Mouse (Mus musculus) limb, embryonic 12.5 days (tissue): ENCODE results near the gene Ear6. TPM values are rescaled to one million over a fixed set of nuclear protein-coding genes. Genes with fewer than 3 reads are reported as not detected.

Experiments used
- ATAC-seq: fragments of 200-750 bp; cut with Nextera tagmentation; 2 replicates; pipeline ENCODE4 v1.8.0; 2017; ENCODE audit warnings: low read depth, moderate TSS enrichment; ENCODE audit not compliant: insufficient number of reproducible peaks, insufficient read depth, low FRiP score, low TSS enrichment
- H3K27ac ChIP-seq: fragments of 300-500 bp; sonication (generic); 2 replicates; pipeline ENCODE4 v1.5.1; 2016; ENCODE audit warnings: mild to moderate bottlenecking, moderate library complexity
- H3K27me3 ChIP-seq: fragments of 300-500 bp; sonication (generic); 2 replicates; pipeline ENCODE4 v1.6.1; 2016; ENCODE audit warnings: mild to moderate bottlenecking, moderate library complexity
- H3K36me3 ChIP-seq: fragments of 300-500 bp; sonication (generic); 2 replicates; pipeline ENCODE4 v1.6.1; 2016; ENCODE audit warnings: mild to moderate bottlenecking, moderate library complexity
- H3K4me1 ChIP-seq: fragments of 300-500 bp; sonication (generic); replicated peaks from 2 replicates; pipeline ENCODE4 v1.6.1; 2016
- H3K4me2 ChIP-seq: fragments of 300-500 bp; sonication (generic); 2 replicates; pipeline ENCODE4 v1.6.1; 2016; ENCODE audit warnings: mild to moderate bottlenecking, moderate library complexity
- H3K4me3 ChIP-seq: fragments of 300-500 bp; sonication (generic); replicated peaks from 2 replicates; pipeline ENCODE4 v1.5.1; 2016; ENCODE audit warnings: mild to moderate bottlenecking
- H3K9ac ChIP-seq: fragments of 300-500 bp; sonication (generic); replicated peaks from 2 replicates; pipeline ENCODE4 v1.6.1; 2016; ENCODE audit warnings: mild to moderate bottlenecking, moderate library complexity
- H3K9me3 ChIP-seq: fragments of 300-500 bp; sonication (generic); 2 replicates; pipeline ENCODE4 v1.6.1; 2016; ENCODE audit warnings: mild to moderate bottlenecking, moderate library complexity
- WGBS: fragments of 180-500 bp; shearing (Covaris S2); methylation state at CpG from one replicate; pipeline ENCODE4 v1.1.7; 2016; 5-methylcytosine and 5-hydroxymethylcytosine counted together
- microRNA-seq: library from miRNA; unstranded; fragments of <30 nt; microRNA quantifications from one replicate; pipeline ENCODE4, GENCODE M21; 2017
- polyA plus RNA-seq: library from polyadenylated mRNA; unstranded; fragments of >200 nt; fragmentation: Nextera tagmentation; extraction: Ambion mirVana; gene quantifications from 2 replicates; pipeline ENCODE4 v1.2.1, GENCODE M21; 2016

The Ear6 gene
- polyA plus RNA-seq, 1 experiment from 2014 or later: not detected

- Histone ChIP-seq H3K9ac (no peak overlapping the region), H3K36me3 (peaks cover 43% of the 10 kb centered on the region), H3K4me2 (no peak overlapping the region), H3K27me3 (no peaks in the 10 kb centered on the region), H3K4me3 (no peak overlapping the region), H3K9me3 (no peaks in the 10 kb centered on the region), H3K27ac (no peak overlapping the region), H3K4me1 (no peaks in the 10 kb centered on the region; the same call in 1 of the 2 replicates)
- 50% methylated on average over 3 of the region's 3 CpGs for WGBS
- ATAC-seq: no peak
Measured at GRCm38 (mm10) chr14:51893809-51894208, 40.3 kb downstream of the Ear6 start.

DNA sequence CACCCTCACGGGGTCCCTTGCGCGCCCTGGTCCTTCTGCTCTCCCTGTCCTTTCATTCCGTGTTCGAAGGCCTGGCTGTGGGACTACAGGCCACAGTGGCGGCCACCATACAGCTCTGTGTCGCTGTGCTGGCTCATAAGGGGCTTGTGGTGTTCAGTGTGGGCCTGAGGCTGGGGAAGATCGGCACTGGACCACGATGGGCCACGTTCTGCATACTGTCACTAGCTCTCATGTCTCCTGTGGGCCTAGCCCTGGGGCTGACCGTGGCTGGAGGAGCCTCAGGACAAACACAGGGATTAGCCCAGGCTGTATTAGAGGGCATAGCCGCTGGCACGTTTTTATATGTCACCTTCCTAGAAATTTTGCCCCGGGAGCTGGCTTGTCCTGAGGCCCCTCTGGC lies 41.6 kb downstream of the Ear6 start:
- Histone ChIP-seq H3K4me3 (no peak overlapping the region), H3K9me3 (no peaks in the 10 kb centered on the region), H3K27ac (no peak overlapping the region), H3K36me3 (peaks cover 30% of the 10 kb centered on the region), H3K4me1 (no peaks in the 10 kb centered on the region; the same call in 1 of the 2 replicates), H3K4me2 (no peak overlapping the region), H3K9ac (0 out of 2 replicates have a peak overlapping the region, but pooled peaks have one; percentile 8), H3K27me3 (no peaks in the 10 kb centered on the region)
- no peak for ATAC-seq
- WGBS: 77% methylated on average over 14 of the region's 14 CpGs

GRCm38 (mm10) chr14:51896019-51896418 lies 42.5 kb downstream of the Ear6 start:
- Histone ChIP-seq H3K36me3 (peaks cover 21% of the 10 kb centered on the region), H3K9ac (no peak overlapping the region), H3K4me2 (no peak overlapping the region), H3K27ac (no peak overlapping the region), H3K27me3 (no peaks in the 10 kb centered on the region), H3K4me3 (no peak overlapping the region), H3K4me1 (no peaks in the 10 kb centered on the region; the same call in 1 of the 2 replicates), H3K9me3 (no peaks in the 10 kb centered on the region)
- WGBS: 82% methylated on average over 6 of the region's 6 CpGs
- no peak for ATAC-seq

- no peaks in the 10 kb centered on the region; the same call in 1 of the 2 replicates for H3K4me1 ChIP-seq
- WGBS: 78% methylated on average over 8 of the region's 8 CpGs
- peaks cover 14% of the 10 kb centered on the region for H3K36me3 ChIP-seq
- H3K9ac ChIP-seq: no peak overlapping the region
- no peak overlapping the region for H3K4me2 ChIP-seq
- H3K27me3 ChIP-seq: no peaks in the 10 kb centered on the region
- H3K27ac ChIP-seq: no peak overlapping the region
- H3K9me3 ChIP-seq: no peaks in the 10 kb centered on the region
- ATAC-seq: no peak
- no peak overlapping the region for H3K4me3 ChIP-seq
Measured at GRCm38 (mm10) chr14:51896539-51897170, 43.2 kb downstream of the Ear6 start.

DNA sequence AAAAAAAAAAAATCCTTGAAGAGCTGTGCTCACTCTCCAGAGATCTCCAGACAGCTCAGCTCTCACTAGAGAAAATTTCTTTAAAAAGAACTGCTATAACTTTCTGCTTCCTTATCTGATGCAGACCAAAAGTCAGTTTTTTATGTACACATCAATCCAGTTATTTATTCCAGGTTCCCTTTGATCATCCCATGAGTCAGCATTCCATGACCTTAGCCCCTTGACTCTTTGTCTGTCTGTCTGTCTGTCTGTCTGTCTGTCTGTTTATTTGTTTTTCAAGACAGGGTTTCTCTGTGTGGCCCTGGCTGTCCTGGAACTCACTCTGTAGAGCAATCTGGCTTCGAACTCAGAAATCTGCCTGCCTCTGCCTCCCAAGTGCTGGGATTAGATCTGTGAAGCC lies 45.9 kb downstream of the Ear6 start:
- H3K4me1 ChIP-seq: no peaks in the 10 kb centered on the region
- no peak overlapping the region for H3K27ac ChIP-seq
- no peak for ATAC-seq
- no peak overlapping the region for H3K4me2 ChIP-seq
- H3K36me3 ChIP-seq: 0 out of 2 replicates have a peak, but pooled peaks cover 4% of the 10 kb centered on the region
- WGBS: 95% methylated on average over 1 of the region's 1 CpGs
- no peaks in the 10 kb centered on the region for H3K27me3 ChIP-seq
- H3K4me3 ChIP-seq: no peak overlapping the region
- no peaks in the 10 kb centered on the region for H3K9me3 ChIP-seq
- H3K9ac ChIP-seq: no peak overlapping the region

- Histone ChIP-seq H3K4me3 (no peak overlapping the region), H3K4me1 (no peaks in the 10 kb centered on the region), H3K4me2 (no peak overlapping the region), H3K27ac (no peak overlapping the region), H3K27me3 (no peaks in the 10 kb centered on the region), H3K36me3 (peaks cover 3% of the 10 kb centered on the region; the same call in 1 of the 2 replicates), H3K9ac (no peak overlapping the region), H3K9me3 (no peaks in the 10 kb centered on the region)
- 62% methylated on average over 9 of the region's 9 CpGs for WGBS
- peak; percentile 43; the same call in 1 of the 2 replicates for ATAC-seq
Measured at GRCm38 (mm10) chr14:51902806-51903710, 49.6 kb downstream of the Ear6 start.

- H3K4me1 ChIP-seq: no peaks in the 10 kb centered on the region
- peaks cover 3% of the 10 kb centered on the region; the same call in 1 of the 2 replicates for H3K36me3 ChIP-seq
- no peaks in the 10 kb centered on the region for H3K9me3 ChIP-seq
- no peak overlapping the region for H3K9ac ChIP-seq
- H3K27me3 ChIP-seq: no peaks in the 10 kb centered on the region
- H3K4me2 ChIP-seq: no peak overlapping the region
- 80% methylated on average over 9 of the region's 9 CpGs for WGBS
- H3K4me3 ChIP-seq: no peak overlapping the region
- no peak for ATAC-seq
- H3K27ac ChIP-seq: no peak overlapping the region
Measured at GRCm38 (mm10) chr14:51903782-51904181, 50.3 kb downstream of the Ear6 start.

Small RNA genes lying within 50 kb of the gene (microRNA-seq; reads per million reads assigned to microRNA genes)
- not detected for gene Gm27375

Other genes with a start within 250 kb of the Ear6 start
- not detected in 2 replicates for gene Gm17078, start 242.4 kb upstream of the Ear6 start, polyA plus RNA-seq
- gene Gm4181, start 218.0 kb upstream of the Ear6 start, polyA plus RNA-seq: not detected in 2 replicates
- gene Gm17079, start 158.2 kb upstream of the Ear6 start, polyA plus RNA-seq: not detected in 2 replicates
- not detected in 2 replicates for gene Gm5800, start 136.5 kb upstream of the Ear6 start, polyA plus RNA-seq
- gene Ang4, start 80.1 kb upstream of the Ear6 start, polyA plus RNA-seq: not detected in 2 replicates
- gene AY358078, start 53.7 kb upstream of the Ear6 start, polyA plus RNA-seq: not detected in 2 replicates
- 59.9 and 64.0 TPM in 2 replicates for gene Mettl17, start 31.1 kb downstream of the Ear6 start, polyA plus RNA-seq
- gene Slc39a2, start 39.2 kb downstream of the Ear6 start, polyA plus RNA-seq: 0.48 and 0.74 TPM in 2 replicates
- gene Ndrg2, start 60.5 kb downstream of the Ear6 start, polyA plus RNA-seq: 35.4 and 35.7 TPM in 2 replicates
- gene Tppp2, start 64.7 kb downstream of the Ear6 start, polyA plus RNA-seq: not detected in 2 replicates
- not detected in 2 replicates for gene Rnase13, start 69.1 kb downstream of the Ear6 start, polyA plus RNA-seq
- gene Arhgef40, start 131.0 kb downstream of the Ear6 start, polyA plus RNA-seq: 241 and 253 TPM in 2 replicates
- 1.00 and 1.2 TPM in 2 replicates for gene Tmem253, start 162.0 kb downstream of the Ear6 start, polyA plus RNA-seq
- gene Zfp219, start 167.0 kb downstream of the Ear6 start, polyA plus RNA-seq: 51.7 and 60.9 TPM in 2 replicates
- gene Olfr221, start 188.8 kb downstream of the Ear6 start, polyA plus RNA-seq: not detected in 2 replicates